Mouse (Mus musculus) testis, postnatal 10 days (tissue): ENCODE results near the gene Rnf135.
"Not testable (repeated sequence)": the region's sequence is repeated elsewhere in the genome, so short reads cannot be mapped to it uniquely, and the experiment has no call there.

Experiments used
- DNase-seq: peaks from one replicate; pipeline ENCODE4 v3.0.0; 2021; ENCODE audit warnings: low spot score

Gene Rnf135

DNA sequence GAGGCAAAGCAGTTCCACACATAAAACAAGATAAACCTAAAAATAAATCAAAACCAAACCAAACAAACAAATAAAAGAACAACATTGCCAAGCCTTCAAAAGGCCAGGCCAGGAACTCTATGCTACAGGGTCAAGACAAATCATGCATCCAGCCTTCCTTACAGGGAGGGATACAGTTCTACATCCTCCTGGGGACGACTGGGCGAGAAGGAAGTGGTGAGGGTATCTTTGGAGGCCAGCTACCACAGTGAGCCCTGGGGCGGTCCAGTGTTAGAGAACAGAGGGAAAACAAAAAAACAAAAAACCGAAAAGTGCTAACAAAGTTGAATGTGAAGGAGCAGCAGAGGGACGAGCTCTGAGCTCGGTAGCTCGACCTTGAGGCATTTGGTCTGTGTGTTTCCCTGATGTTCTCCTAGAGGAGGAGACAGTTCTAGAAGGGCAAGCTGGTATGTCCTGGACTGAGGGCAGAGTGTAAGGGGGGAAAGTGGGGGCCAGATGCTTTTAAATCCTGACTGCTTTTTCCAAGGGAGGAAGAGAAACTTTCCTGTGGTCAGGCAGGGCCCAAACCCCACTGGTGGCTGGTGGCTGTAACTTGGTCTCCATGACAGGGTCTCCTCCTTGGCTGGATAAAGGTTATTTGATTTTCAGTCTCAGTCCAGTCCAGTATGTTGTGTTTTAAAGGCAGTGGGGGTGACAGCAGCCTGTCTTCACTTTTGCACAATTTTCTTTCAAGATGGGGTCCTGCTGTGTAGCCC lies 20.1 kb upstream of the Rnf135 start:
- no peak for DNase-seq

DNA sequence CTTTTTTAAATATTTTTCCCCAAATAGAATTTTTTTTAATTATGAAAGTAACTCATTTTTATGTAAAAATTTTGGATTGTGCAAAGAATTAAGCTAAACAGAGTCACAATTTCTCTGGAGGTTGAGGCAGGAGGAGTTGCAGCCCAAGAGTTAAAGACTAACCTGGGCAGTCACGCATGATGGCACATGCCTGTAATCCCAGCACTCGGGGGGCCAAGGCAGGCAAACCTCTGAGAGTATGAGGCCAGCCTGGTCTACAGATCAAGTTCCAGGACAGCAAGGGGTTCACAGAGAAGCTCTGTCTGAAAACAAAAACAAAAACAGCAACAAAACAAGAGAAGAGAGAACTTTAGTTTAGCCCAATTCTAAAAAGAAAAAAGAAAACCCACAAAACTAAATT lies 19.4 kb upstream of the Rnf135 start:
- no peak for DNase-seq

DNA sequence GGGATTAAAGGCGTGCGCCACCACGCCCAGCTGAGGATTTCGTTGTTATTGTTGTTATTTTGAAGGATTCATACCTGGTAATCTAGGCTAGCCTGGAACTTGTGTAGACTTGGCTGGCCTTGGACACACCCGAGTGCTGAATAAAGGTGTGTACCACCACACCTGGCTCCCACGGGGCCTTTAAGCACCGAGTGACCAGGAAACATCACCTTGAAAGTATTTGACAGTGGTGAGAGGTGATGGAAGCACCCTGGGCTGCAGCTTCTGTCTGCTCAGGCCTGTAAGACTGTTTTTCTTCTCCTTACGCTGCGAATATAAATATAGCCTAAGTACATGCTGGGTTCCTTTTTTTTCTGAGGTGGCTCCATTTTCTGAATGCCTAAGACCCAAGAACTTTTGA lies 15.5 kb upstream of the Rnf135 start:
- no peak for DNase-seq

DNA sequence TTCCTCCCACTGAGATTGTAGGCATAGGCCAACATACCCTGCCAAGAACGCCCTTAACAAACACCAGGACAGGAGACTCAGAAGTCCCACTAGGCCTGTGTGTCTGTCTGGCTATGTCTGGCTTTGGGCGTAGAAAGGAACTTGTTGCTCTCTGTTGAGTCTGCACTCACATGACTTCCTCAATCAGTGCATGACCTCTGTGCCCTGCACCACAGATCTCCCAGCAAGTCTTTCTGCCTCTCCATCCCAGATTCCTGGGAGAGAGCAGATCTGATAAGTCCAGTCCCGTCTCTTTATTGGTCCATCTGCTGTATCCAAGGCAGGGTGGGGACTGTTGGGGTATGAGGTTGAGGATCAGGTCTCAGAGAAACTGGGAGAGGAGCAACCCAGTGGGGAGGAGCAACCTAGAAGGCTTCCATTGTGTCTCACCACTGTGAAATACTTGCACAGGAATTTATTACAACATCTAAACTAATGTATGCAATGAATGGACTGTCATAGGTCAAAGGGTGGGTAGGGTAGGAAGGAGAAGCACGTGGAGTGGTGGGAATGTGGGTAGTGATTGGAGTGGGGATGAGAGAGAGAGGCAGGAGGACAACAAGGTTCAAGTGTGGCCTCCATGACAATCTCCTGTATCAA lies 14.9 kb upstream of the Rnf135 start:
- no peak for DNase-seq

DNA sequence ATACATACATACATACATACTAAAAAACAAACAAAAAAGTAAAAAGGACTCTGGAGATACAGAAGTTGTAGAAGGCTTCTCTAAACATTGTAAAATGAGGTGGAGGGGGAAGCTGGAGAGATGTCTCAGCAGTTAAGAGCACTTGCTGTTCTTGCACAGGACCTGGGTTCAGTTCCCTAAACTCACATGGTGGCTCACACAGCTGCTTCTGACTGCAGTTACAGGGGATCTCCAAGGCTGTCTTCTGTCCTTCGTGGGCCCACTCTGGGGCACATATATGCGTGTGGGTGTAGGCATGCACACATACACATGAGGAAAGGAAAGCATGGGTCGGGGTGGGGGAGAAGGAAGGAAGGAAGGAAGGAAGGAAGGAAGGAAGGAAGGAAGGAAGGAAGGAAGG lies 14.0 kb upstream of the Rnf135 start:
- no peak for DNase-seq

DNA sequence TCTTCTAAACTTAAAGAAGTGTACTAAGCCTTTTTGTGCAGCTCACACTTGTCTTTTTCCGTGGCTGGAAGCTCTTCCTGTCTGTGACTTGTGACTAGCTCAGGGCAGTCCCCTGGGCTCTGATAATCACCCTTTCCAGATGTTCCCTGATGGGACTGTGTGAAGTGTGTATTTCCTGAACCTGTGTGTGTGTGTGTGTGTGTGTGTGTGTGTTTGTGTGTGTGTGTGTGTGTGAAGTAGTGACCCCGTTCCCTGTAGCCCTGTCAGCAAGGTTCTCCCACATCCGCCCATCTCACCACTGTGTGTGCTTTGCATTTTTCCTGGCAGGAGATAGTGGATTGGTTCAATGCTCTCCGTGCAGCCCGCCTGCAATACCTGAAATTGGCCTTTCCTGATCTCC lies 13.3 kb upstream of the Rnf135 start:
- DNase-seq, result no peak

DNA sequence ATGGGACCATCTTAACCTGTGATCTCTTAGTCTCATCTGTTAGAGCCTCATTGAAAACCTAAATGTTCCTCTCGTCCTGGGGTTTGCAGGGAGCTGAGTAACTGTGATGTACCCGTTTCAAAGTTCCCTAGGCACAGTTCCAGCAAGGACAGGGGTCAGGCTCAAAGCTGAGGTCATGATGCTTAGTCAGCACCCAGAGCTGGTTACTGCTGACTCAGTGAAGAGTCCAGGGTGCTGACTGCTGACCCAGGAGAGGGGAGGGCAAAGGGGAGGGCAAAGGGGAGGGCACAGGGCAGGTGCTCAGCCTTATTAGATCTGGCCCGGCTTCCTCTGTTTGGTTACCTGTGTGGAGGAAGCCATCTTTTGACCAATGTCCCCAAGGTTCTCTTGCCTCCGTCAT lies 11.8 kb upstream of the Rnf135 start:
- DNase-seq, result no peak

DNA sequence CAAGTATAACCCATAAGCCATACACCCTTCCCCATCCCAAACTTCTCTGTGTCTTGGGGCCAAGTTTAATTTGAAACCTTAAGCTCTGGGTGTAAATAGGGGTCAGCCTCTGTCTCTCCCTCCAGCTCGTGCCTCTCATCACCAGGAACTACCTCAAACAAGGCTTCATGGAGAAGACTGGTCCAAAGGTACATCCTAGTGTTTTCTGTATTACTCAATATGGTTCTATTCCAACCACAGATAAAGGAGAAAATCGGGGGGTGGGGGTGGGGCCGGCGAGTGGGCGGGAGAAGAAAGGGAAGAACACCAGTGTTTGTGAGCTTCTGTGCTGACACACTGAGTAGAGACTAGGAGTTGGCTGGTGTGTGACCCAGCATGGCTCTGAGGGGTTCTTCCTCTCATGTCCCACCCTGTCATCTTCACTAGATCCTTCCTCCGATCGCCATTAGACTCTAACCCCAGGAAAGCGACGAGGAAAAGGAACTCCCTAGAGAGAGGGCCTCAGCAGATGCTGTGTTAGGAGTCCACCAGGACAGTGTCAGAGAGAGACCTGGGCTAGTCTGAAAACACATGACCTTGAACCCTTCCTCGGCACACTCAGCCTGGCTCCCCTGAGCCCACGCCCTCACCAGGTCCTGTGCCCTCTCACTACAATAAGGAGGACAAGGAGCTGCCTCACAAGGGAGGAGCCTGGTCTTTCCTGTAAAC lies 9.5 kb upstream of the Rnf135 start:
- no peak for DNase-seq

DNA sequence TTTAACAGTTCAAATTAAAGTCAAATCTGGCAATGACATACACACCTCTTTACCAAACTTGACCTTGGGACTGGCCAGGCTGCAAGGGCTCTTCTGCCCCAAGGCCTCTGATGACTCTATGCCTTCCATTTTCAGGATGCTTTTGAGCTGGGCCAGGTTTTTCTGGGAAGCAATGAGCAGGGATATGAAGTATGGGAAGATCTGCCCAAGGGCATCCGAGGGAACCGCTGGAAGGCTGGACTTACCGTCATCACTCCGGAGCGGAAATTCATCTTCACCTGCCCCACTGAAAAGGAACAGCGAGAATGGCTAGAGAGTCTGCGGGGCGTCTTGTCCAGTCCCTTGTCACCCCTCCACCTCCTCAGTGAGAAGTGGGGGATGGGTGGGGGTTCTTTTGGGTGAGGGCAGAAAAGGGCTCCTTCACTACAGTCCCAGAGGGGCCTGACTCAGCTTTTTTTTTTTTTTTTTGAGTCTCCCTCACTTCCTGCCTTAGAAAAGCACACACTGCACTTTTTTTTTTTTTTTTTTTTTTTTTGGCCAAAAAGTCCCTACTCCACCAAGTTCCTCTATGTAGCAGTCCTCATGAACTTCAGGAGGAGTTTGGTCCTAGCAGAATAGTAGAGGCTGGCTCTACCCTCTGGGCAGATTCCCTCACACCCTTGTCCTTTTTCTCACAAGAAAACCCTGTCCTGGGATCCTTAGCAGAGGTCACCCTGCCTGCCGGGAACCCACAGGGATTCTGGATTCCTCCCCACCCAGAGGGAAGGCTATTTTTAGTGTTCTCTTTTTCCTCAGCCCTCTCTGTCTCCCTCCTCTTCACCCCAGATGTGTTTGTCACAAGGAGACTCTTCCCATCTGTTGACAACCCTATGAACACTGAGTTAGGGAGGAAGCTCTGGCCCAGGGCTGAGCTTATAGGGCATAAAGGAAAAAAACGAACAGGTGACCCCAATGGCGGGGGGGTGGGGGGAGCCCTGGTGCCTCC lies 6.4 kb upstream of the Rnf135 start:
- DNase-seq, result peak; percentile 57

DNA sequence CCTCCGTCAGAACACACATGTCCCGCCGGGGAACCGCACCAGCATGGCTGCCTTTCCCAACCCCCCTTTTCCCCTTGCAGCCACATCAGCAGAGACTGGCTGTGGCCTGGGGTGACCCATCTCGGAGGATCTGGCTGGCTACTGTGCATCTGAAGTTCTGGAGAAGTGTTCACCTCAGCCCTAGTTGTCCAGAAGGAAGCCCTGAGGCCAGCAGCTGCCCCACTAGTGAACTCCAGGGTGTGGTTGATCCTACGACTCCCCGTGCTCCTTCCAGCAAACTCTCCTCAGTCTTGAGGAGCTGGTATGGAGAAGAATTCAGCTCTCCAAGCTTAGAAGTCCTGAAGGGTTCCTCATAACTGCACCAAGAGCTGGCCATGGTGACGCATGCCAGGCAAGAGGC lies 5.3 kb upstream of the Rnf135 start:
- DNase-seq, result no peak

DNA sequence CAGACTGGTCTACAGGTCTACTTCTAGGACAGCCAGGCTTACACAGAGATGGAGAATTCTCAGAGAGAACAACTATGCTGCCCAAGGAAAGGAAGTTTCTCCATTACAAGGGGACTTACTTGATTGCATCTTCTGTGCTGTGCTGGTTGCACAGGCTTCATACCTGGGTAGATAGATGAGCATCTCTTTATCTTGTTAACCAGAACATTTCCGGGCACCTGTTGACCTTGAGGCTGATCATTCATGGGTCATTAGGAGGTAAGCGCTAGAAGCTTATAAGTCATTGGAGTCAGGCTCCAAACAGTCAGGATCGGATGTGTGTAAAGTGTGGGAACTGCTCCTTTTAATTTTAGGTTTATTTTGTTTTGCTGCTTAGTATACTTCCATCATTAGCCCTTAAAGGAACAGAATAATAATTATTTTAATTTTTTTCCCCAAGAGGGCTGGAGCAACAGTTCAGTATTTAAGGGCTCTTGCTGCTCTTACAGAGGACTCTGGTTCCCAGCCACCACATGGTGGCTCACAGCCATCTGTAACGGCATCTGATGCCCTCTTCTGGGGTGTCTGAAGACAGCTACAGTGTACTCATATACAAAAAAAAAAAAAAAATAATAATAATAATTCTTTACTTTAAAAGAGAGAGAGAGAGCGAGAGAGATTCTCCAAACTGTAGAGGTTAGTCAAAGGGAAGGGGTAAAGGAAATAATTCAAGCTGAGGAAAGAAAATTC lies 2.5 kb upstream of the Rnf135 start:
- no peak for DNase-seq

DNA sequence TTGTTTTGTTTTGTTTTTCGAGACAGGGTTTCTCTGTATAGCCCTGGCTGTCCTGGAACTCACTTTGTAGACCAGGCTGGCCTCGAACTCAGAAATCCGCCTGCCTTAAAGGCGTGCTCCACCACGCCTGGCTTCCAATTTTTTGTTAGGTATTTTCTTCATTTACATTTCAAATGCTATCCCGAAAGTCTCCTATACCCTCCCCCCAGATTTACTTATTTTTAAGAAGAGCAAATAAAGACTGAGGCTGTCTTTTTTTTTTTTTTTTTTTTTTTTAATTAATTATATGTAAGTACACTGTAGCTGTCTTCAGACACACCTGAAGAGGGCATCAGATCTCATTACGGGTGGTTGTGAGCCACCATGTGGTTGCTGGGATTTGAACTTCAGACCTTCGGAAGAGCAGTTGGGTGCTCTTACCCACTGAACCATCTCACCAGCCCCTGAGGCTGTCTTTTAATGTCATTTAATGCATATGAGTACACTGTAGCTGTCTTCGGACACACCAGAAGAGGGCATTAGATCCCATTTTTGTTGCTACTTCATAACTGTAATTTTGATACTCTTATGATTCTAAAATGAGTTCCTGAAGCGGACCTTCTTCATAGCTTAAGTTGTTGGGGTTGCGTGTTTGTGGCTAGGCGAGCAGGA lies 472 bp upstream of the Rnf135 start:
- DNase-seq, result not testable (repeated sequence)

DNA sequence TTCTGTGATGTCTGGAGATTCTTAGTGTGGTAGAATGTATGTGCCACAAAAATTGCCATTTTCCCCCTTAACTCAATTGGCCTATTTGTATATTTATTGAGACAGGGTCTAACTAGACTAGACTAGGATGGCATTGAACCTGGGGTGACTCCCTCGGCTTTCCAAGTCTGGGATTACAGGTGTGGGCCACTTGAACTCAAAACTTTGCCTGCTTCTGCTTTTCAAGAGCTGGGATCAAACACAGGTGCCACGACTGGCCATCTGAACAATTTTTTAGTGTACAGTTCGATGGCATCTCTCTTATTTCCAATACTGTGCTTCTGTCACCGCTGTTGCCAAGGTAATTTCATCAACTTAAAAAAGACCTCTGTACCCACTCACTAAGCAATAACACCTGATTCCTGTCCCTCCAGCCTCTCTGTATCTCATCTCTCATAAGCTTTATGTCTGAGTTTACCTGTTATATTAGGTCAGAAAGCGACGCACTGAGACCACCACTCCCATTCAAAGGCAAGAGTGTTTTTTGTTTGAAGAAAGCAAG lies 950 bp downstream of the Rnf135 start:
- DNase-seq, result no peak

DNA sequence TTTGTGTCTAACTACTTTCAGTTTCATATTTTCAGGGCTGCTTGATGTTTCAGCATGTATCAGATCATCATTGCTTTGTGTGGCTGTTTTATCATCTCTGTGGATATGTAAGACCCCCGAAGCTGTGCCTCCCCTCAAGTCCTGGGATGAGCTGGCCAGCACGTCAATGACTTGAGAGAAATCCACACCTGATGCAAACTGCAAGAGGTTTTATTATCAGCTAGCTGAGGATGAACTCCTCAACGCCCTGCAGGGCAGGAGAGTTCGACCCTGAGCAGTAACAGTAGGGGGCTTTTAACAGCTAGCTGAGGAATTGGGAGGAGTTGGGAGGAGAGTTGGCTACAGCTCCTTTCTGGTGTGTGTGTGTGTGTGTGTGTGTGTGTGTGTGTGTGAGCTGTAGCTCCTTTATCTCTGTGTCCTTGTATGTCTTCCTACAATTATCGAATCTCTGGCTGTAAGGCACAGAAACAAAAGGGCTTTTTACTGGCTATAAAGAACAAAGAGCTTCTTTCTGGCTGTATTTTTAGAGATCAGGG lies 1.9 kb downstream of the Rnf135 start:
- peak; percentile 54 for DNase-seq

DNA sequence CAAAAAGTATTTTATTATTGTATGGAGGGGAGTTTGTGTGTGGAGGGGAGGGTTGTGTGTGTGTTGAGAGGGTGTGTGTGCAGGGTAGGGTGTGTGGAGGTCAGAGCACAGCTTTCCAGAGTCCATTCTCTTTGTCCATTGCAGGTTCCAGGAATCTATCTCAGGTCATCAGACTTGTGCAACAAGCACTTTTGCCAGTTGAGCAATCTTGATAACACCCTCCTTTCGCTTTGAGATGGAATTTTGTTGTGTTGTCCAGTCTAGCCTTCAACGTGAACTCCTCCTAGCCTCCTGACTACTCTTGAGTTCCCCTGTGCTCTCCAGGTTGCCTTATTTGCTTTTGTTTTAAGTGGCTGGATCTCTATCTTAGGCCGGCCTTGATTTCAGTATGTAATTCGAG lies 6.6 kb downstream of the Rnf135 start:
- no peak for DNase-seq

DNA sequence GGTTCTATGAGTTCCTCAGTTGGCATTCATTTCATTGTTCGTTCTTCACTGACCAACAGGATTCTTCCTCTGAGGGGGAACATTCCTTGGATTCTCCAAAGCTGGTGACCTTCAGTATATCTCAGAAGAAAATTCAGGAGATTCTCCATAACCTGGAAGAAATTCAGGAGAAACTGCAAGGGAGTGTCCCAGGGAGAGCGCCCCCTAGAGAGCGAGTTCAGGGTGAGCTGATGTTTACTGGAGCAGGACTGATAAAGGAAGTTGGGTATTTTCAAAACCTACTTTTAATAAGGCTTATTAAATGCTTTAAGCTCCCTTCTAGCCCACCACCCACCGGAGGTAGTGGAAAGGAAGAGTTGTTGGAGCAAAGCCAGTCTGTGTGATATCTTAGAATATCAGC lies 10.2 kb downstream of the Rnf135 start:
- DNase-seq, result peak; percentile 66

DNA sequence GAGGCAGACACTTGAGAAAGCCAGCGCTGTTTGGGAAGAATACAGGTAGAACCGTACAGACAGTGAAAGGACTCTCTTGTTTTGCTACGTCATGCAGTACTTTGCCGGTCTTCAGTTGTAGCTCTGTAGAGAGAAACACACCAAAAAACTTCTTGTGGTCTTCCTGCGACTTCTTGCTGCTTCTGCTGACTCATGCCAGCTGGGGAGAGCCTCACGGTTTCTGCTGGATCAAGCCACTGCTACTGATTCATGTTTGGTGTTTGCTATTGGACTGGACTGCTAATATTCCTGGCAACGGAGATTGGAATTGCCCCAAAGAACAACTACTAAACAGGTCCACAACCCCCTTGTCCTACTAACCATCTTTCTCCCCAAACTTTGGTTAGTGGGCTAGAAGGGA lies 12.7 kb downstream of the Rnf135 start:
- DNase-seq, result no peak

DNA sequence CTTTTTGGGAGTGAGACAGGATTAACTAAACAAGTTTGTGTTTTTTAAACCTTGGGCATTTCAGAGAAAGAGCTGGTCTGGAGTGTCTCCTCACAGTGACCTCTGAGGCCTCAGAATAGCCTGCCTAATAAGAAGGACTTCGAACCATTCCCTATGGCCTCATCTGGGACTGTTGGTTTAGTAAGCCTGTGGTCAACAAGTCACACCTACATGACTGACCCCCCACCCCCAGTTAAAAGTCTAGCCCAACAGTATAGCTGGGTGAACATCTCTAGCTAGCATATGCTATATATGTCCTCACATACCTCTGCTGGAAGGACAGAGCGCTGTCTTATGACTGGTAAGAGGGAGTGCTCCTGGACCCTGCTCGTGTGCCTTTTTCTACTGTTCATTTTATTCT lies 15.7 kb downstream of the Rnf135 start:
- DNase-seq, result no peak

DNA sequence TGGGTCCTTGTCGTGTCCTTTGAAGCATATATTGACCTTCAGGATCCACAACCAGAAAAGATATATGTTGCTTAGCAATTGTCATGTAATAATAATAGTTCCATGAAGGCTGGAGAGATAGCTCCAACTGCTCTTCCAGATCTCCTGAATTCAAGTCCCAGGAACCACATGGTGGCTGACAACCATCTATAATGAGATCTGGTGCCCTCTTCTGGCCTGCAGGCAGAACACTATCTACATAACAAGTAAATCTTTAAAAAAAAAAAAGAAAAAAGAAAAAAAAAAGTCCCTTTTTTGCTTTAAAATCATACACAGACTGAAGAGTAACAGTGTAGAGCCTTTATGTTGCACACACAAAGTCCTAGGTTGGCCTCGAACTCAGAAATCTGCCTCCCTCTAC lies 16.1 kb downstream of the Rnf135 start:
- DNase-seq, result no peak

DNA sequence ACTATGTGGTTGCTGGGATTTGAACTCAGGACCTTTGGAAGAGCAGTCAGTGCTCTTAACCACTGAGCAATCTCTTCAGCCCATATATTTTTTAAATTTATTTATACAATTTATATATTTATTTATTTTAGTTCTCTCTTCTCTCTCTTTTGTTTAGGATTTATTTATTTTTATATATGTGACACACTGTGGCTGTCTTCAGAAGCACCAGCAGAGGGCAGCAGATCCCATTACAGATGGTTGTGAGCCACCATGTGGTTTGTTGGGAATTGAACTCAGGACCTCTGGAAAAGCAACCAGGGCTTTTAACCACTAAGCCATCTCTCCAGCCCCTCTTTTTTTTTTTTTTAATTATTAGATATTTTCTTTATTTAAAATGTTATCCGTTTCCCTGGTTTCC lies 16.7 kb downstream of the Rnf135 start:
- no peak for DNase-seq
